ENCODE assay signal across 8 mouse cellular contexts in the genomic region with DNA sequence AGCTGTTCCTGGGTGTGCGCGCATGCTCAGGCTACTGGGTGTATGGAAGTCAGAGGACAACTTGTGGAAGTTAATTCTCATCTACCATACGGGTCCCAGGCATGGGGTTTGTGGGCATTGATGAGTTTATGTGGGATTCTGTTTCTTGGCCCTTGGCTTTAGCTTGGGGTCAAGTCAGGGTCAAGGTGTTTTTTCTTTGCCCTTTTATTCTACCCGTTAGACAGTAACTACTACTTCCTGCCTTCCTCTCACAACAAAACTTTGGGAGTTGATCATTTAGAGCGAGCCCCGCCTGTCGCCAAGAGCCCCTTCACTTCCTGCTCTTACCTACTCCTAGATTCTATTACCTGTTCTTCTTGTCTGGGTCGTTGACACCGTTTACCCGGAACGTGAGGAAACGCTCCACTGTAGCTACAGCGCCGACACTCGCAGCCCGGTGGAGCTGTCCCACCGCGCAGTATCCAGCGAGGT. TPM values are rescaled to one million over a fixed set of nuclear protein-coding genes. Genes with fewer than 3 reads are reported as not detected.
DNase-seq lines count a peak whose midpoint lies in the region; ATAC-seq and TF ChIP-seq lines count a peak whose summit lies in the region.

No protein-coding gene starts in this region.

- WGBS in heart, embryonic 14.5 days = 14% methylated on average over 19 of the region's 19 CpGs
- WGBS in hindbrain, embryonic 11.5 days = 15% methylated on average over 19 of the region's 19 CpGs
- WGBS in midbrain, embryonic 10.5 days = 14% methylated on average over 19 of the region's 19 CpGs

- peaks cover 8% of the 10 kb centered on the region in 2 experiments; a peak in 3 of 4 replicates for H3K4me1 ChIP-seq in heart, embryonic 14.5 days (ENCODE audit: control insufficient read depth in 2 of 2, insufficient read depth in 2 of 2, low read length in 2 of 2)
- H3K4me1 ChIP-seq in ES-Bruce4 (ENCODE audit: control insufficient read depth, insufficient read depth, low read length) = no peaks in the 10 kb centered on the region
- peaks cover 2% of the 10 kb centered on the region; the same call in 1 of the 2 replicates for H3K4me1 ChIP-seq in hindbrain, embryonic 11.5 days (replicated peaks; ENCODE audit: control insufficient read depth, insufficient read depth, low read length)
- peaks cover 12% of the 10 kb centered on the region for H3K4me1 ChIP-seq in midbrain, embryonic 10.5 days

- intact Hi-C loops in heart, postnatal 10 days (cut with DNase I) = no loop called here

- no peaks in the 10 kb centered on the region for H3K9me3 ChIP-seq in heart, embryonic 14.5 days (ENCODE audit: control insufficient read depth, low read length)
- no peaks in the 10 kb centered on the region for H3K9me3 ChIP-seq in ES-Bruce4 (replicated peaks; ENCODE audit: control insufficient read depth, insufficient read depth, low read length, poor library complexity, severe bottlenecking)
- H3K9me3 ChIP-seq in hindbrain, embryonic 11.5 days (ENCODE audit: control insufficient read depth, low read length) = no peaks in the 10 kb centered on the region
- H3K9me3 ChIP-seq in midbrain, embryonic 10.5 days (replicated peaks) = no peaks in the 10 kb centered on the region

- TF ChIP-seq POLR2A in ES-Bruce4 (IDR thresholded peaks at IDR 0.05; ENCODE audit: insufficient read depth, low read length) = no peak

- no peak overlapping the region for H3K27ac ChIP-seq in heart, embryonic 14.5 days (replicated peaks in 1 of 2; ENCODE audit: control insufficient read depth in 1 of 2, insufficient read depth in 1 of 2, low read depth in 2 of 2, low read length in 2 of 2)
- peak overlapping the region; percentile 2; the same call in 1 of the 2 replicates for H3K27ac ChIP-seq in ES-Bruce4 (ENCODE audit: insufficient read depth, low read length)
- H3K27ac ChIP-seq in hindbrain, embryonic 11.5 days (ENCODE audit: low read depth, low read length) = no peak overlapping the region
- H3K27ac ChIP-seq in midbrain, embryonic 10.5 days (replicated peaks) = peak overlapping the region; percentile 53

- no peak for DNase-seq in heart, postnatal 10 days
- no peak for DNase-seq in hindbrain, embryonic 11.5 days (ENCODE audit: low spot score)
- no peak for DNase-seq in midbrain, embryonic 10.5 days (ENCODE audit: low spot score)
- no peak for DNase-seq in left cerebral cortex, adult 18-20 months (ENCODE audit: low spot score in 2 of 2)
- DNase-seq in adrenal gland, postnatal 25 days = no peak
- DNase-seq in spleen, postnatal 36 days (ENCODE audit: low spot score in 2 of 2) = no peak

- no peak for TF ChIP-seq CTCF in ES-Bruce4 (IDR thresholded peaks at IDR 0.05; ENCODE audit: low read depth, low read length)

- H3K27me3 ChIP-seq in heart, embryonic 14.5 days (ENCODE audit: control insufficient read depth, insufficient read depth, low read length) = no peaks in the 10 kb centered on the region
- H3K27me3 ChIP-seq in ES-Bruce4 (ENCODE audit: control insufficient read depth, insufficient read depth, low read length, poor library complexity, severe bottlenecking) = no peaks in the 10 kb centered on the region
- 0 out of 2 replicates have a peak, but pooled peaks cover 3% of the 10 kb centered on the region for H3K27me3 ChIP-seq in hindbrain, embryonic 11.5 days (ENCODE audit: control insufficient read depth, insufficient read depth, low read length)
- H3K27me3 ChIP-seq in midbrain, embryonic 10.5 days (ENCODE audit: low read depth, poor library complexity, severe bottlenecking) = peaks cover 19% of the 10 kb centered on the region; the same call in 1 of the 2 replicates

- peak overlapping the region; percentile 75 for H3K4me2 ChIP-seq in heart, embryonic 14.5 days (ENCODE audit: low read length)
- H3K4me2 ChIP-seq in hindbrain, embryonic 11.5 days (replicated peaks; ENCODE audit: low read depth, low read length) = peak overlapping the region; percentile 87

- TF ChIP-seq EP300 in ES-Bruce4 (IDR thresholded peaks at IDR 0.05; ENCODE audit: insufficient read depth, low read depth, low read length) = no peak

- no peaks in the 10 kb centered on the region for H3K36me3 ChIP-seq in heart, embryonic 14.5 days (ENCODE audit: control insufficient read depth, insufficient read depth, low read length)
- no peaks in the 10 kb centered on the region for H3K36me3 ChIP-seq in ES-Bruce4 (ENCODE audit: control insufficient read depth, insufficient read depth, low read length, poor library complexity, severe bottlenecking)
- H3K36me3 ChIP-seq in hindbrain, embryonic 11.5 days (ENCODE audit: control insufficient read depth, insufficient read depth, low read length) = no peaks in the 10 kb centered on the region
- no peaks in the 10 kb centered on the region for H3K36me3 ChIP-seq in midbrain, embryonic 10.5 days

- H3K9ac ChIP-seq in heart, embryonic 14.5 days (ENCODE audit: low read length) = peak overlapping the region; percentile 3; the same call in 1 of the 2 replicates
- no peak overlapping the region for H3K9ac ChIP-seq in ES-Bruce4 (ENCODE audit: low read depth, poor library complexity, severe bottlenecking)
- 0 out of 2 replicates have a peak overlapping the region, but pooled peaks have one; percentile 27 for H3K9ac ChIP-seq in hindbrain, embryonic 11.5 days (ENCODE audit: low read depth, low read length)

- H3K4me3 ChIP-seq in heart, embryonic 14.5 days (ENCODE audit: control insufficient read depth in 1 of 2, insufficient read depth in 1 of 2, low read depth in 1 of 2, low read length in 2 of 2) = peak overlapping the region; percentile 38
- peak overlapping the region; percentile 58 for H3K4me3 ChIP-seq in ES-Bruce4 (ENCODE audit: low read depth, low read length)
- H3K4me3 ChIP-seq in hindbrain, embryonic 11.5 days (ENCODE audit: low read depth, low read length) = peak overlapping the region; percentile 31
- H3K4me3 ChIP-seq in midbrain, embryonic 10.5 days = peak overlapping the region; percentile 59

- ATAC-seq in heart, embryonic 14.5 days (ENCODE audit: insufficient number of reproducible peaks, insufficient read depth, low FRiP score, low read depth) = no peak
- peak; percentile 17; the same call in 1 of the 2 replicates for ATAC-seq in hindbrain, embryonic 11.5 days (ENCODE audit: low FRiP score)

RNA-seq across cellular contexts. Expression of gene Gm26661, which starts 0.3 kb away (rescaled TPM):
- polyA plus RNA-seq in heart, embryonic 14.5 days (2014; fragmentation: Nextera tagmentation; extraction: Ambion mirVana) = not detected in 2 replicates
- total RNA-seq in heart, postnatal 10 days (2021) = not detected
- polyA plus RNA-seq in ES-Bruce4 (2011; ENCODE audit: insufficient read depth, insufficient read length, low read depth, missing spikeins) = not detected in 2 replicates
- polyA plus RNA-seq in hindbrain, embryonic 11.5 days (2014; fragmentation: Nextera tagmentation; extraction: Ambion mirVana) = not detected in 2 replicates
- not detected in 2 replicates for polyA plus RNA-seq in midbrain, embryonic 10.5 days (2016; fragmentation: Nextera tagmentation; extraction: Ambion mirVana)
- not detected for total RNA-seq in left cerebral cortex, adult 18-20 months (2021)
- total RNA-seq in adrenal gland, postnatal 25 days (2021) = not detected in 2 replicates

RNA-seq across cellular contexts. Expression of gene Flnb, which starts 26.7 kb away (rescaled TPM):
- polyA plus RNA-seq in heart, embryonic 14.5 days (2014; fragmentation: Nextera tagmentation; extraction: Ambion mirVana) = 10.0 and 11.2 TPM in 2 replicates
- total RNA-seq in heart, postnatal 10 days (2021) = 10 to 100 TPM; 40.5 to 43.6 TPM
- polyA plus RNA-seq in ES-Bruce4 (2011; ENCODE audit: insufficient read depth, insufficient read length, low read depth, missing spikeins) = 326 and 328 TPM in 2 replicates
- 12.9 and 16.5 TPM in 2 replicates for polyA plus RNA-seq in hindbrain, embryonic 11.5 days (2014; fragmentation: Nextera tagmentation; extraction: Ambion mirVana)
- polyA plus RNA-seq in midbrain, embryonic 10.5 days (2016; fragmentation: Nextera tagmentation; extraction: Ambion mirVana) = 13.8 and 17.0 TPM in 2 replicates
- 10 to 100 TPM; 47.4 to 50.6 TPM for total RNA-seq in left cerebral cortex, adult 18-20 months (2021)
- total RNA-seq in adrenal gland, postnatal 25 days (2021) = 44.3 and 47.9 TPM in 2 replicates

Comparison
In these comparisons a context has a peak if more than half of its experiments do, and no peak if none do; other contexts are left out.
1. H3K27ac ChIP-seq: peak in ES-Bruce4 (single experiment) and midbrain, embryonic 10.5 days (single experiment); none in heart, embryonic 14.5 days (0 of 2) and hindbrain, embryonic 11.5 days (single experiment).
2. RNA of gene Flnb, which starts 26.7 kb away (polyA plus RNA-seq): 326 to 328 TPM in ES-Bruce4; 12.9 to 16.5 TPM in hindbrain, embryonic 11.5 days, 13.8 to 17.0 TPM in midbrain, embryonic 10.5 days and 10.0 to 11.2 TPM in heart, embryonic 14.5 days; every median in the first group is over 10 times any median in the second.
3. Peak in every context shown above with its lines, with median percentiles within 50 percentile points of each other: H3K4me3 ChIP-seq.